Comparison of ENCODE assay signal across 26 mouse cellular contexts in genomic region chr8:82054030-82054429, GRCm38 (mm10).
"Had no signal": no experiment of that assay in that cellular context is flagged by ENCODE, and none has a peak within 500 bp of the region (broad histone marks: within the 10 kb centered on the region; RNA-seq: fewer than 3 reads in every experiment).

No protein-coding gene starts in this region.

- H3K36me3 ChIP-seq: heart, embryonic 10.5 days; heart, embryonic 12.5 days; hindbrain, embryonic 10.5 days; hindbrain, embryonic 12.5 days; intestine, embryonic 15.5 days; limb, embryonic 10.5 days; limb, embryonic 12.5 days had no signal

- H3K9ac ChIP-seq: heart, embryonic 12.5 days; hindbrain, embryonic 12.5 days; hindbrain, embryonic 14.5 days; intestine, embryonic 15.5 days; limb, embryonic 12.5 days had no signal

- H3K4me2 ChIP-seq: heart, embryonic 12.5 days; hindbrain, embryonic 12.5 days; hindbrain, embryonic 14.5 days; intestine, embryonic 15.5 days; limb, embryonic 12.5 days; liver, embryonic 11.5 days had no signal

- DNase-seq: gastrocnemius, adult 2 months; gastrocnemius, postnatal 10 days; gastrocnemius, postnatal 25 days; heart, adult 18-20 months; heart, postnatal 10 days; heart, postnatal 4 days; kidney, adult 18-20 months; kidney, adult 8-10 months; kidney, postnatal 10 days; kidney, postnatal 25 days; kidney, postnatal 4 days; liver had no signal

- H3K9me3 ChIP-seq: heart, embryonic 10.5 days; heart, embryonic 12.5 days; hindbrain, embryonic 10.5 days; hindbrain, embryonic 12.5 days; intestine, embryonic 15.5 days; limb, embryonic 10.5 days; limb, embryonic 12.5 days had no signal

- ATAC-seq: hindbrain, embryonic 16.5 days; inflammation-experienced regulatory T-cells, adult 6 months; intestine, embryonic 15.5 days; intestine, postnatal 0 days had no signal

- H3K27me3 ChIP-seq: heart, embryonic 12.5 days; hindbrain, embryonic 12.5 days; intestine, embryonic 15.5 days; limb, embryonic 12.5 days had no signal

- H3K27ac ChIP-seq: gastrocnemius, adult 2 months; heart, embryonic 10.5 days; hindbrain, embryonic 10.5 days; hindbrain, embryonic 12.5 days; hindbrain, embryonic 14.5 days; intestine, embryonic 15.5 days; layer of hippocampus, adult 2 months; left cerebral cortex, adult 2 months; limb, embryonic 10.5 days; limb, embryonic 12.5 days had no signal

- H3K4me3 ChIP-seq: gastrocnemius, adult 2 months; heart, embryonic 10.5 days; heart, embryonic 12.5 days; hindbrain, embryonic 10.5 days; hindbrain, embryonic 12.5 days; intestine, embryonic 15.5 days; layer of hippocampus, adult 2 months; left cerebral cortex, adult 2 months; limb, embryonic 10.5 days; limb, embryonic 12.5 days had no signal

- H3K4me1 ChIP-seq: heart, embryonic 10.5 days; heart, embryonic 12.5 days; hindbrain, embryonic 10.5 days; hindbrain, embryonic 12.5 days; intestine, embryonic 15.5 days; limb, embryonic 10.5 days; limb, embryonic 12.5 days had no signal
